Mouse (Mus musculus) layer of hippocampus, postnatal 10 days (tissue): Measurements from ENCODE around the gene Pym1. TPM values are rescaled to one million over a fixed set of nuclear protein-coding genes. Genes with fewer than 3 reads are reported as not detected.
"Not testable (repeated sequence)": the region's sequence is repeated elsewhere in the genome, so short reads cannot be mapped to it uniquely, and the experiment has no call there.

Experiments
- DNase-seq, 2 experiments: peaks; one replicate each; pipeline ENCODE4 v3.0.0; 2021; ENCODE audit warnings: low spot score in 2 of 2
- long read RNA-seq: library from polyadenylated mRNA; stranded (forward); transcript quantifications from one replicate; pipeline ENCODE4 v2.0.0, GENCODE M21; 2023
- total RNA-seq, 2 experiments: library from RNA; stranded (reverse); gene quantifications; 2 replicates each; pipeline ENCODE4 v1.2.3; 2021

The Pym1 gene
- 10 to 100 TPM; 34.9 to 35.1 TPM for total RNA-seq
- long read RNA-seq, transcript Pym1-201 (3 exons, 1,156 nt), result major isoform, 14 of 18 reads
- long read RNA-seq, partial matches to known transcripts, result 2 of 18 reads
- long read RNA-seq, other reads (novel, unspliced or antisense), result 1 of 18 reads

DNA sequence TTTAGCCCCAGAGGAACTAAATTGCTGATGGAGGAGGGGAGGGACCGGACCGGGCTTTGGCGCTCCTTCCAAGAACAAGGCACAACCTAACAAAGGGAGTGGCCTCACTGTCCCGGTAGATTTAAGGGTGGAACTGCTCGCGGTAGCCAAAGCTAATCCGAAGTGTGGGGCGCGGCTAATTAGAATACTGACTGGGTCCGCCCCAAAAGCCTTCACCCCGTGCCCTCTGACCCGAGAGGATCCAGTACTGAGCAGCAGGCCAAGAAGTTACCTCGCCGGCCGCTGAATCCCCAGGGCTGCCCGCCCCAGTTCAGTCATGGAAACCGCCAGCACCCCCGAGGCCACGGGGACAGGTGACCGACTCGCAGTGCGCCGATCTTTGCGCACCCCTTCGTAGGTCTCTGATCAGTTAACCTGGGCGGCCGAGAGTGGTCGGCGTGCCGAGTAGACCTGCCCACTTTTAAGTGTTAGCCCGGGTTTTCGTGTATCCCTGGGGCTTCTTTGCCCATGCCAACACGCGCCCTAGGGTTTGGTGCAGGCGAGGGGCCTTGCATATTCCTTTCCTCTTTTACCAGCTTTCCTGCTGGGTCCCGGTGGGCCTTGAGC lies at the start of gene Pym1:
Gene Pym1, plus strand, starts transcription at position 244 of the 606 bp plus-strand sequence.
- DNase-seq, result peak in 1 of 2 experiments; percentile 56

DNA sequence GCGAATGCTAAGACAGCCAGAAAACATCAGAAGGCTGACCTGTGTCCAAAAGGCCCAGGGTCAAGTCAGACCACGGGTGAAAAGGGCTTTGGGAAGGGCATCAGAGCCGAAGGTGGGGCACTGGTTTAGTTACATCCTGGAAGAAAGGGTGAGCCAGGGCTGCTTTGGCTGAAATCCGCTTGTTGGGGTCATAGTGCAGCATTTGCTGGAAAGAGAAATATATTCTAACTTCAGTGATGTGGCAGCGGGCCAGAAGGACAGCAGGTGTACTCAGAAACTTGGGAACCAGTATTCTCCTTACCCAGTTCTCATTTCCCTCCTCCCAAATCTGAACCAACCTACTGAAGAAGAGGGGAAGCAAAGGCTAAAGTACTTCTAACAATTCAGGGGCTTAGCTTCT lies 48.7 kb upstream of the Pym1 start:
- DNase-seq, result no peak

DNA sequence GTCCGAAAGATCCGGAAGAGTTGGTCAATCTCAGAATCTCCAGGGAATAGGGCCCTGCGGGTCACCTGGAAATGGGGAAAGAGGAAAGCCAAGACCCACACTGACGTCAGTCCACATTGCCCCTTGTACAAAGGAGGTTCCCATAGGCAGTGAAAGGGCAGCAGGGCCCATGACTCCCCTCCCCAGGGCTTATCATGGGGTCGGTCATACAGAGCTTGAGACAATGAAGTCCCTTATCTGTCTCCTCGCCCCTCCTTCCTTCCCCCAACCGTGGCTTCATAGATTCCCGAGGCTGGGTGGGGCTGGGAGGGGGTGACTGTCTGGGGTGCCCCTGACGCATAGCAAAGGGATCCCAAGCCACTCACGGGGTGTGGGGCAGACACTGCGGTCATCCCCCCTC lies 48.1 kb upstream of the Pym1 start:
- no peak for DNase-seq

DNA sequence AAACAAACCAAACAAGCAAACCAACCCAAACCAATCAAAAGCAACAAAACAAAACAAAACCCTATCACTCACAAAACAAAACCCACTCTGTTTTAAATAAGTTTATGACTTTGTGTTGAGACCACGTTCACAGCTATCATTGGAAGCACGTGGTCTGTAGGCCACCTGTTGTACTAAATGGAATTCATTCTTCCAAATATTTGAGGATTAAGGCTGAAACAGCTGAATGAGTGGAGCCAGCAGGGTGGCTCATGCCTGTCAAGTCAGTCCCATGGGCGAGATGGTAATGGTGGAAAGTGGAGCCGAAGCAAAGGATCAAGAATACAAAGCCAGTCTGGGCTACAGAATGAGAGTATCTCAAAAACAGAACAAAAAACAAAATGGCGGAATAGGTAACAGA lies 47.0 kb upstream of the Pym1 start:
- no peak for DNase-seq

DNA sequence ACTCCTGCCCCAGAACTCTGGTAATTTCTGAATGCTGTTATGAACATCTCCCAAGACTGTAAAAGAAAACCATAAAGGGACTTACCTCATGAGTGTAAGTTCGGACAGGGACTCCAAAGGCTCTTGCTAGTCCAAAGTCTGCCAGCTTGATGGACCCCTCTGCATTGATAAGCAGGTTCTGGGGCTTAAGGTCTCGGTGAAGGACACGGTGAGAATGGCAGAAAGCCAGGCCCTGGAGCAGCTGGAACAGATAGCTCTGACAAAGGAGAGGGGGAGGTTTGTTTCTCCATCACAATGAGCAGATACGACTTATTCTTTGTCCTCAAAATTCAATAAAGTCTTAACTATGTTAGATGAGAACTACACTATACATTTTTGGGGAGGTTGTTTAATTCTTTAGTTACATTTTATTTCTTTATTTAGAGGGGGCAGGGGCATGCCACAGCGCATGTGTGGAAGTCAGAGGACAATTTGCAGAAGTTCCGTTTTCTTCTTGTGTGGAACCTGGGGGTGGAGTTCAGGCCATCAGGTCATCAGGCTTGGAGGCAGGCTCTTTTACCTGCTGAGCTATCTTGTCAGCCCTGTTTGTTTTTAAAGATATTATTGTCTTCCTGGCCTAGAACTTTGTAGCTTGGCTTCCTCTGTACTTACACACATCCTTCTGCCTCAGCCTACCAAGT lies 45.2 kb upstream of the Pym1 start:
- DNase-seq, result no peak

DNA sequence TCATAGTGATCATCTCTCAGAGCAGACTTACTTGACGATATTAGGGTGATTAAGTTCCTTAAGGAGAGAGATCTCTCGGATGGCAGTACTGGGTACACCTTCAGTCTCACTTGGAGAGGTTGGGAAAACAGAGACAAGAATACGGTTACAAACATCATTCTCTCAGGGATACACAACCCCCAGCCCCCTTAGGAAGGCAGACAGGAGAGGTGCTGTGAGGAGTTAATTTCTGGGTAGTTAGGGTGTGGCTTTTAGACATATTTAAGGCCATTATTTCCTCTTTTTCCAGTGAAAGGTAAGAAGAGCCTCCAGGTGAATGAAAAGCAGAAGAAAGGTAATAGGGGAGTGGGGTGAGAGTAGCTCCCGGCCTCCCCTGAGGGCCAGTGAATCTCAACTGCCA lies 43.8 kb upstream of the Pym1 start, which contains the start of gene Pmel:
Gene Pmel, plus strand, starts transcription at position 301 of the 400 bp plus-strand sequence.
- no peak for DNase-seq

DNA sequence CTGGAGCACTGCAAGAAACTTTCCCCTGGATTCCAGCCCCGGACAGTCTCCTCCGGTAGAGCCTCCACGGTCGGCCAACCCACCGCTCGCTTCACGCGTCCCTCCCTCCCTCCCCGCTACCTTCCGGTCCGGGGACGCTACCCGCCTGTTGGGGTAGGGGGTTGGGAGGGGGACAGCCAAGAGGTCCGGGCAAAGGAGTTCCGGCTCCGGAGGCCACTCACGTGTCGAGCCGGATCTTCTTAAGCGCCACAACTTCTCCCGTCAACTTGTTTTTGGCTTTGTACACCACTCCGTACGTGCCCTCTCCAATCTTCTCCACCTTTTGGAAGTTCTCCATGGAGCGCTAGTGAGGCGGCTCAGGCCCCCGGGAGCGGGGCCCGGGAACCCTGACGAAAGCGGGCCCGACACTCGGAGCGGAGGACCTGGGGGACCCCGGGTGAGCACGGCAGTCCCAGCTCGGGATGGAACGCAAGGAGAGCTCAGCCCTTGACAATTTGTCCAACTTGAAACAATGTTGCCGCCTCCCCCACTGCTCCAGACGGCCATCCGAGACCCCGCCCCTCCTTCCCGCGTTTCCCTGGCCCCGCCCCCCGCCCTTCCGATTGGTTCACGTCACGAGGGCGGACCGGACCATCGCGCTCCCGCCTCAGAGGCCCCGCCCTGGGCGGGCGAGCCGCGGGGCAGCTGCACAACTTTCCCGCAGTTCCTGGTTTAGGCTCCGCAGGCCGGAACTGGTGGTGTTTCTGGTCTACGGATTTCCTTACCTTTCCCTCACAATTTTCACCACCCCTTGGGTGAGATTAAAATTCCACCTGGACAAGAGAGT lies 43.0 kb upstream of the Pym1 start, which contains the start of gene Cdk2:
Gene Cdk2, minus strand, starts transcription at position 541 of the 826 bp plus-strand sequence.
- peak; percentile 82 to 88 for DNase-seq

DNA sequence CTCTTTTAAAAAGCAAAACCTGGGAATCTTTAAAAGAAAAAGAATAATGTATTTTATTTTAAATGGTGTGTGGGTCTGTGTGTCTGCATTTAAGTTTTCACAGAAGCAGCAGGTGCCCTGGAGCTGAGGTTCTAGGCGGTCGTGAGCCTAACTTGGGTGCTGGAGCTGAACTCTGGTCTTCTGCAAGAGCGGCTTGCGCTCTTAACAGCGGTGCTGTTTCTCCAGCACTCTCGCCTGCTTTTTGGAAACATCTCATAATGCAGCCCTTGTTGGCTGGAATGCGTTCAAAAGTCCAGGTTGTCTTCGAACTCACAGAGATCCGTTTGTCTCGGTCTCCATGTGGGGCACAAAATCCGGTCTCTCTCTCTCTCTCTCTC lies 42.4 kb upstream of the Pym1 start:
- DNase-seq, result peak; percentile 24 to 37

DNA sequence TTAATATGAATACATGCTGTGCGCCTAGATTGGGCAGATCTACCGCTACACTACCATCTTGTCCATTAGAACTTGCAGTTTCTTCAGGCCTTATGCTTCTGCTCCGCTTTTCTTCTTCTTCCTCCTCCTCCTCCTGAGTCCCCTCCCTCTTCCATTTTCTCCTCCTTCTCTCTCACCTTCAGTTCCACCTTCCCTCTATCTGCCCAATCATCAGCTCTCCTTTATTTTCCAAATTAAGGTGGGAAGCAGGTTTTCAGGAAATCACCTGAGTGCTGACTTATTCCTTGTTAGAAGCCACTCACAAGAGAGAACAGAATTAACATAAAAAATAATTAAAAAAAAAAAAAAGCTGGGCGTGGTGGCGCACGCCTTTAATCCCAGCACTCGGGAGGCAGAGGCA lies 36.4 kb upstream of the Pym1 start:
- DNase-seq, result not testable (repeated sequence)

DNA sequence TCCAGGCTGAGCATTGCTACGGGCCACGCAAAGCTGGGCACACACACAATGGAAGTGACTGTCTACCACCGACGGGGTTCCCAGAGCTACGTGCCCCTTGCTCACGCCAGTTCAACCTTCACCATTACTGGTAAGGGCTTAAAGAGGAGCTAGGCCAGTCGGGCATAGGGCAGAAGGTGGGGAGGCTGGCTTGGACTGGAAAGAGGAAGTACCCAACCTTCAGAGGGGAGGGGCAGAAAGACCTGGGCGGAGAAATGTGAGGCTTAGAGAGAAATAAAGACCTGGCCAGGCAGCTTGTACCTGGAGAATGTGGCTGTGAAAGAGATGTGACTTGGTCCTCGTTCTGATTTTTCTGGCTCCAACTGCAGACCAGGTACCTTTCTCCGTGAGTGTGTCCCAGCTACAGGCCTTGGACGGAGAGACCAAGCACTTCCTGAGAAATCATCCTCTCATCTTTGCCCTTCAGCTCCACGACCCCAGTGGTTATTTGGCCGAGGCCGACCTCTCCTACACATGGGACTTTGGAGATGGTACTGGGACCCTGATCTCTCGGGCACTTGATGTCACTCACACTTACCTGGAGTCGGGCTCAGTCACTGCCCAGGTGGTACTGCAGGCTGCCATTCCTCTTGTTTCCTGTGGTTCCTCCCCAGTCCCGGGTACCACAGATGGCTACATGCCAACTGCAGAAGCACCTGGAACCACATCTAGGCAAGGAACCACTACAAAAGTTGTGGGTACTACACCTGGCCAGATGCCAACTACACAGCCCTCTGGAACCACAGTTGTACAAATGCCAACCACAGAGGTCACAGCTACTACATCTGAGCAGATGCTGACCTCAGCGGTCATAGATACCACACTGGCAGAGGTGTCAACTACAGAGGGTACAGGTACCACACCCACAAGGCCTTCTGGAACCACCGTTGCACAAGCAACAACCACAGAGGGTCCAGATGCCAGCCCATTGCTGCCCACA lies 31.8 kb upstream of the Pym1 start:
- DNase-seq, result no peak

DNA sequence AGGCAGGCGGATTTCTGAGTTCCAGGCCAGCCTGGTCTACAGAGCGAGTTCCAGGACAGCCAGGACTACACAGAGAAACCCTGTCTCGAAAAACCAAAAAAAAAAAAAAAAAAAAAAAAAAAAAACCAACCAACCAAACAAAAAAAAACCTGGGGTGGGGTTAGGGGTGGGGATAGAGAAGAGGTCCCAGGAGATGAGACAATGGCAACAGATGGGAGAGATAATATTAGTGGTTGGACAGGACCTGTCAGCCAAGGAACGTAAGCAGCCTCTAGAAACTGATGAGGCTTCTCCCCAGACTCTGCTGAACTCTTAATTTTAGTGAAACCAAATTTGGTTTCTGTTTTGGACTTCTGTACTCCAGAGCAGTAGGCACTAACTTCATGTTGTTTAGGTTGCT lies 22.2 kb upstream of the Pym1 start:
- DNase-seq, result not testable (repeated sequence)

DNA sequence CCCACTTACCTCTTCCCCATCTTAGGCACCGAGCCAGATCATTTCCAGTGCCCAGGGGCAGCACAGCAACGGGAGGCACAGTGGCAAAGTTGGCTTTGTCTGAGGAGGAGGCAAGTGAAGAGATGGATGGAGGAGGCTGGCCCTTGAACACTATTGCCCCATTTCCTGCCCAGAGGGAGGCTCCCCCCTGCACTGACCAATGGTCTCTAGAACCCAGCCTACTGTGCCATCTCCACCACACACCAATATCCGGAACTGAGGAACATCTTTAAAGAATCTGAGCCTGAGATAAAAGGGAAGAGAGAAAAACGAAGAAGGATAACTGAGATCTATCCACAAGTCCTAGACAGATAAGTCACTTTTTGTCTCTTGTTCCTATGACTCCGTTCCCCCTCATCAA lies 19.6 kb upstream of the Pym1 start:
- DNase-seq, result no peak

DNA sequence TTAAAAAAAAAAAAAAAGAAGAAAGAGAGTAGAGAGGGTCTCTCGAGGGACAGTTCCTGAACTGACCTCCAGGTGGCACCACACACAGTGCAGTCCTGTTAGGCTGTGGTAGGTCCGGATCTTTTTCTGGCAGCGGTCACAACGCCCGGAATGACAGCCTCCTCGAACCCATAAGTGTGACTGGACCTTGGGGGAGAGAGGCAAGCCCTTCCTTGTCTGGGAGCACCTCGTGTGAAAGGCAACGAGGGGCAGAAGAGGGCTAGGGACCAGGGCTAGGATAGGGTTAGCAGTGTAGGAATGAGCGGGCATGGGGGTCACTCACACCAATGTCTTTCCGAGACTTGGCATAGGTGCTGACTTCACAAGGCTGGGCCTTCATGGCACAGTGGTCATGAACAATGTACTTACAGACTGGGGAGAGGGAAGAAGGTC lies 16.7 kb upstream of the Pym1 start:
- DNase-seq, result peak; percentile 80 to 81

DNA sequence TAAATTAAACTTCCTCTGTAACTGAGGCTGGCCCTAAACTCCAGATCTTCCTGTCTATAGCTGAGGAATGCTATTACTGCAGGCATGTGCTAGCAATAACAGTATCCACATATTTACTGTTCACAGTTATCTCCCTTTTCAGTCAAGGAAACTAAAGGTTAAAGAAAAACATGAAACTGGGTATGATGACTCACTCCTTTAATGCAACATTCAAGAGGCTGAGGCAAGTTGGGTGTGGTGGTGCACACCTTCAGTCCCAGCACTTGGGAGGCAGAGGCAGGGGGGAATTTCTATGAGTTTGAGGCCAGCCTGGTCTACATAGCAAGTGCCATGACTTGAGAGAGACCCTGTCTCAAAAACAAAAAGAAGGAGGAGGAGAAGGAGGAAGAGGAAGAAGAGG lies 15.7 kb upstream of the Pym1 start:
- DNase-seq, result no peak

DNA sequence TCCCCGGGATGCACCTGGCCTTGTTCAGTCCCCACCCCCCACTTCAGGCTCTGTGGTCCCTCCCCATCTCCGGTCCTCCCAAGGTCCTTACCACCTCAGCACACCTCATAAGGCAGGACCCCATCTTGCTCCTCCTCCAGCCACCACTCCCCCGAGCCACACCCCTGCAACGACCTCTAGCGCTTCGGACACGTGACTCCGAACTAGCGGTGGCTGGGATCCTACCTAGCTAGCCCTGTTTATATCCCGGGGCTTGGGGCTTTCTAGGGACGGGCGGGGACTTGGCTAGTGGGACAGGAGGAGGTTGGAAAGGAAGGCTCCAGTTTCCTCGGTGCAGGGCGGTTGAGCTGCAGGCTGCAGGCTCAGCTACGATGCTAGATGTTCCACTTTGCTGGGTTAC lies 10.3 kb upstream of the Pym1 start:
- DNase-seq, result no peak

DNA sequence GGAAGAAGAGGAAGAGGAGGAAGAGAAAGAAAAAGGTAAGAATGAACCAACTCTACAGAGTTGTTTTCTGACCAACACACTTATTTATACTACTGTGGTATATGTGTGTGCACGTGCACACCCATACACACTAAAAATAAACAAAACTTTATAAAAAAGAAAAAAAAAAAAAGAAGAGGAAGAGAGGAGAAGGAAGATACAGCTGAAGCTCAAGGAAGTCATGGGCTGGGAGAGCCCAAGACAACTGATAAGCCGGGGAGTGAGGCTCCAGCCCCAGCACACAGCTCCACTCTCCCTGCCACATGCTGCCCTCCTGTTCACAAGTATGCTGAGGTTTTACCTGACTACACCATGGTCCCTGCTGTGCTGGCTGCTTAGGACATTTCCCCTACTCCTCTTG lies 7.4 kb upstream of the Pym1 start:
- no peak for DNase-seq

DNA sequence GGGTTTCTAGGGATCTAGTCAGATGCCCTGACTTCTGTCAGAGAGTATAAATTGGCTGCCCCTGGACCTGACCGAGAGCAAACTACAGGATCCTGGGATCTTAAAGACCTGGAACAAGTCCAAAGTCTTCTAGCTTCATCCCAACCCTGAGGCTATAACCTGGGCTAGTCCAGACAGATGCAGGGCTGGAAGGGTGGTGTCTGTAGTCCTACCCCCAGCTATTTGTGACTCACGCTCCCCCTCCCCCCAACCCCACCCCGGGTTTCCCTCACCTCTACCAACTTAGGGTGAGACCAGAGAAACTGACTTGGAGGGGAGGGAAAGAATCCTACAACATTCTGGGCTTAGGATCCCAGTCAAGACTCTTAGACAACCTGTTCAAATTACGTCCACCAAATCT lies 5.1 kb upstream of the Pym1 start:
- no peak for DNase-seq

DNA sequence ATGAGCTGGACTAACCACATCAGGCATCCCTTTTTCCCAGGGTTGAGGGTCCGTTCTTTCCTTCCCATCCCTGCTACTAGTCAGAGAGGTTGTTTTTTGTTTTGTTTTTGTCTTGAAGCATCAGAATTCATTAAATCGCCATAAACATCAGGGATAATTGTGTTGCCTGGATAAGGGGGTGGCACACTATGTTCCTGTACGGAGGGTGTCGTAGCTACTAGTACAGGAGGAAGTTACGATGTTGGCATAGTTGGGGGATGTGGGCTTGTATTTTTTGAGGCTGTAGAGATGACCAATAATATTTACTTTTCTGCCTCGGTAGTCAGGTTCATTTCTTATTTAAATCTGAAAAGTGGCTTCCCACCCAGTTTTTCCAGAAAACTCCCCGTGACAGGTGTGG lies 4.5 kb upstream of the Pym1 start:
- no peak for DNase-seq

DNA sequence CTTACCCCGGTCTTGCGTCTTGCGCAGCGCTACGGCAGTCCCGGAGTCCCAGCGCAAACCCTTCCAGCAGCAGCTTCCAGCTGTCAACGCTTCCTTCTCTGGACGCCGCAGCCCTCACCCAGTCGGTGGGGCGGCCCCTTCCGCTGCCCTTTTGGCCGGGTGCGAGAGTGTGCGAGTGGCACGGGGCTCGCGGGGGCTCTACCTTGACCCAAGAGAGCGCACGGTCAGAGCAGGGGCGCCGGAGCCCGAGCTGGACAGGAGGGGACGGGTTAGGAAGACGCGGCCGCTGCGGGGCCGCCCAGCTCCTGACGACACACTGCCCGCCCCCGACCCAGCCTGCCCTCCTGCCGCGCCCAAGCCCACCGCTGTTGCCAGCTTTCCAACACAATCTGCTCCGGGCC lies 3.9 kb upstream of the Pym1 start:
- peak; percentile 48 to 52 for DNase-seq

DNA sequence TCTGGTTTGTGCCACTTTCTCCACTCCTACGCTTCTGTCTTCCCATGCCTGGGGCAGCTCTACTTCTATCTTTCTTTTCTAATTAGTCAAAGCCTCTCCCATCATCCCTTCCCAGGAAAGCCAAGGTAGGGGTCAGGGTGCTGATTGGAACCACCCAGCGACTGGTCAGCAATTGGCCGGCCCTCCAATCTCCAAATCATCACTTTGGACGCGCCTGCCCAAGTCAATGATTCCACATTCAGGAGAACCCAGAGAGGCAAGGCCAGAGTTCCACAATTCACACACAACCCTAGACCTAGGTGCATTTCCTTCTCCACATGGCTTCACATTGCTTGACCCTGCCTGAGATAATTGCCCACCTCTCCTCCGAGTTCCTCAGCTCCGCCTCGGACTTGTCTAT lies 3.5 kb upstream of the Pym1 start:
- DNase-seq, result peak in 1 of 2 experiments; percentile 13
